Mouse (Mus musculus): ENCODE results near the gene Mief2. TPM values are rescaled to one million over a fixed set of nuclear protein-coding genes. Genes with fewer than 3 reads are reported as not detected.
A peak's percentile ranks its signal among the peaks of the same experiment; 100 is the strongest.

The Mief2 gene
- polyA plus RNA-seq, 1 experiment = 17.9 TPM

GRCm38 (mm10) chr11:60701611-60702010, 26.6 kb upstream of the Mief2 start:
- WGBS = 73% methylated on average over 4 of the region's 4 CpGs
- no peak overlapping the region for H3K4me3 ChIP-seq (ENCODE audit: insufficient read depth, low read depth, low read length)
- DNase-seq = no peak

GRCm38 (mm10) chr11:60703131-60703530, 25.1 kb upstream of the Mief2 start:
- DNase-seq = peak; percentile 65
- 42% methylated on average over 4 of the region's 4 CpGs for WGBS
- no peaks in the 10 kb centered on the region for H3K36me3 ChIP-seq (ENCODE audit: control insufficient read depth, insufficient read depth, low read length)
- peaks cover 4% of the 10 kb centered on the region for H3K4me1 ChIP-seq (ENCODE audit: control insufficient read depth, insufficient read depth, low read length)
- H3K27ac ChIP-seq (ENCODE audit: insufficient read depth, low read depth, low read length) = no peak overlapping the region
- TF ChIP-seq CTCF (conservative IDR thresholded peaks at IDR 0.05; ENCODE audit: insufficient read depth, insufficient read length, low read depth, low read length) = peak; percentile 78
- TF ChIP-seq POLR2A (IDR thresholded peaks at IDR 0.05; ENCODE audit: low read depth, low read length) = no peak
- H3K27me3 ChIP-seq (replicated peaks; ENCODE audit: control insufficient read depth, insufficient read depth, low read length) = no peaks in the 10 kb centered on the region
- H3K4me3 ChIP-seq (ENCODE audit: insufficient read depth, low read depth, low read length) = no peak overlapping the region

More at GRCm38 (mm10) chr11:60701611-60702010, 26.6 kb upstream of the Mief2 start:
- no peaks in the 10 kb centered on the region for H3K27me3 ChIP-seq (replicated peaks; ENCODE audit: control insufficient read depth, insufficient read depth, low read length)
- no peak for TF ChIP-seq CTCF (conservative IDR thresholded peaks at IDR 0.05; ENCODE audit: insufficient read depth, insufficient read length, low read depth, low read length)
- no peak for TF ChIP-seq POLR2A (IDR thresholded peaks at IDR 0.05; ENCODE audit: low read depth, low read length)
- H3K27ac ChIP-seq (ENCODE audit: insufficient read depth, low read depth, low read length) = no peak overlapping the region
- no peaks in the 10 kb centered on the region for H3K36me3 ChIP-seq (ENCODE audit: control insufficient read depth, insufficient read depth, low read length)
- H3K4me1 ChIP-seq (ENCODE audit: control insufficient read depth, insufficient read depth, low read length) = no peaks in the 10 kb centered on the region; the same call in 1 of the 2 replicates

GRCm38 (mm10) chr11:60704023-60704880, 23.9 kb upstream of the Mief2 start:
- Histone ChIP-seq H3K36me3 (ENCODE audit: control insufficient read depth, insufficient read depth, low read length) (no peaks in the 10 kb centered on the region), H3K4me1 (ENCODE audit: control insufficient read depth, insufficient read depth, low read length) (peaks cover 6% of the 10 kb centered on the region), H3K27ac (ENCODE audit: insufficient read depth, low read depth, low read length) (no peak overlapping the region), H3K4me3 (ENCODE audit: insufficient read depth, low read depth, low read length) (no peak overlapping the region), H3K27me3 (replicated peaks; ENCODE audit: control insufficient read depth, insufficient read depth, low read length) (no peaks in the 10 kb centered on the region)
- WGBS = 94% methylated on average over 19 of the region's 19 CpGs
- TF ChIP-seq CTCF (conservative IDR thresholded peaks at IDR 0.05; ENCODE audit: insufficient read depth, insufficient read length, low read depth, low read length) = no peak
- TF ChIP-seq POLR2A (IDR thresholded peaks at IDR 0.05; ENCODE audit: low read depth, low read length) = no peak
- no peak for DNase-seq

GRCm38 (mm10) chr11:60705255-60705654, 22.9 kb upstream of the Mief2 start:
- H3K4me3 ChIP-seq (ENCODE audit: insufficient read depth, low read depth, low read length) = no peak overlapping the region
- H3K4me1 ChIP-seq (ENCODE audit: control insufficient read depth, insufficient read depth, low read length) = peaks cover 6% of the 10 kb centered on the region
- WGBS = 79% methylated on average over 3 of the region's 3 CpGs
- no peak for DNase-seq
- no peak for TF ChIP-seq POLR2A (IDR thresholded peaks at IDR 0.05; ENCODE audit: low read depth, low read length)
- H3K27ac ChIP-seq (ENCODE audit: insufficient read depth, low read depth, low read length) = no peak overlapping the region
- H3K27me3 ChIP-seq (replicated peaks; ENCODE audit: control insufficient read depth, insufficient read depth, low read length) = no peaks in the 10 kb centered on the region
- no peaks in the 10 kb centered on the region for H3K36me3 ChIP-seq (ENCODE audit: control insufficient read depth, insufficient read depth, low read length)

- peaks cover 6% of the 10 kb centered on the region for H3K4me1 ChIP-seq (ENCODE audit: control insufficient read depth, insufficient read depth, low read length)
- no peak for DNase-seq
- no peak for TF ChIP-seq CTCF (conservative IDR thresholded peaks at IDR 0.05; ENCODE audit: insufficient read depth, insufficient read length, low read depth, low read length)
- no peak for TF ChIP-seq POLR2A (IDR thresholded peaks at IDR 0.05; ENCODE audit: low read depth, low read length)
- no peaks in the 10 kb centered on the region for H3K27me3 ChIP-seq (replicated peaks; ENCODE audit: control insufficient read depth, insufficient read depth, low read length)
- H3K36me3 ChIP-seq (ENCODE audit: control insufficient read depth, insufficient read depth, low read length) = no peaks in the 10 kb centered on the region
- H3K4me3 ChIP-seq (ENCODE audit: insufficient read depth, low read depth, low read length) = no peak overlapping the region
- 83% methylated on average over 7 of the region's 7 CpGs for WGBS
- no peak overlapping the region for H3K27ac ChIP-seq (ENCODE audit: insufficient read depth, low read depth, low read length)
These were observed 22.1 kb upstream of the Mief2 start for GRCm38 (mm10) chr11:60706076-60706475.

GRCm38 (mm10) chr11:60706696-60707480, 21.3 kb upstream of the Mief2 start:
- H3K27me3 ChIP-seq (replicated peaks; ENCODE audit: control insufficient read depth, insufficient read depth, low read length) = no peaks in the 10 kb centered on the region
- H3K4me1 ChIP-seq (ENCODE audit: control insufficient read depth, insufficient read depth, low read length) = peaks cover 6% of the 10 kb centered on the region
- WGBS = 72% methylated on average over 14 of the region's 14 CpGs
- peak overlapping the region; percentile 33 for H3K27ac ChIP-seq (ENCODE audit: insufficient read depth, low read depth, low read length)
- H3K4me3 ChIP-seq (ENCODE audit: insufficient read depth, low read depth, low read length) = no peak overlapping the region
- H3K36me3 ChIP-seq (ENCODE audit: control insufficient read depth, insufficient read depth, low read length) = no peaks in the 10 kb centered on the region
- TF ChIP-seq CTCF (conservative IDR thresholded peaks at IDR 0.05; ENCODE audit: insufficient read depth, insufficient read length, low read depth, low read length) = no peak
- TF ChIP-seq POLR2A (IDR thresholded peaks at IDR 0.05; ENCODE audit: low read depth, low read length) = no peak
- no peak for DNase-seq

GRCm38 (mm10) chr11:60707672-60708071, 20.5 kb upstream of the Mief2 start:
- peak overlapping the region; percentile 58 for H3K27ac ChIP-seq (ENCODE audit: insufficient read depth, low read depth, low read length)
- peaks cover 6% of the 10 kb centered on the region for H3K4me1 ChIP-seq (ENCODE audit: control insufficient read depth, insufficient read depth, low read length)
- H3K27me3 ChIP-seq (replicated peaks; ENCODE audit: control insufficient read depth, insufficient read depth, low read length) = no peaks in the 10 kb centered on the region
- H3K4me3 ChIP-seq (ENCODE audit: insufficient read depth, low read depth, low read length) = no peak overlapping the region
- no peak for TF ChIP-seq CTCF (conservative IDR thresholded peaks at IDR 0.05; ENCODE audit: insufficient read depth, insufficient read length, low read depth, low read length)
- no peak for TF ChIP-seq POLR2A (IDR thresholded peaks at IDR 0.05; ENCODE audit: low read depth, low read length)
- WGBS = 24% methylated on average over 3 of the region's 3 CpGs
- peak; percentile 96 for DNase-seq
- no peaks in the 10 kb centered on the region for H3K36me3 ChIP-seq (ENCODE audit: control insufficient read depth, insufficient read depth, low read length)

All from kidney, adult 2 months (tissue).